Mouse (Mus musculus) cerebellum, adult 2 months (tissue): ENCODE measurements around the gene Fbxo11.

Experiments used
- CTCF ChIP-seq: fragments of 200-500 bp; IDR thresholded peaks from 2 replicates; pipeline ENCODE4 v1.5.1; 2011; ENCODE audit warnings: low read depth, mild to moderate bottlenecking, control low read depth, low read length, moderate library complexity, borderline replicate concordance; ENCODE audit not compliant: insufficient read depth
- POLR2A ChIP-seq: fragments of 200-500 bp; IDR thresholded peaks from 2 replicates; pipeline ENCODE4 v1.6.1; 2011; ENCODE audit warnings: low read length, control low read depth, borderline replicate concordance; ENCODE audit not compliant: insufficient read depth

GRCm38 (mm10) chr17:88113015-88113882, 48.2 kb upstream of the Fbxo11 start:
- no peak for TF ChIP-seq CTCF
- no peak for TF ChIP-seq POLR2A
